Mouse (Mus musculus) kidney, adult 2 months (tissue): Measurements from ENCODE around the gene Omt2a. TPM values are rescaled to one million over a fixed set of nuclear protein-coding genes. Genes with fewer than 3 reads are reported as not detected.
"Not testable (repeated sequence)": the region's sequence is repeated elsewhere in the genome, so short reads cannot be mapped to it uniquely, and the experiment has no call there.

ENCODE experiments used
- DNase-seq: peaks from one replicate; pipeline ENCODE4 v3.0.0; 2021
- H3K27ac ChIP-seq: fragments of 200-500 bp; 2 replicates; pipeline ENCODE4 v1.5.1; 2012; ENCODE audit warnings: low read depth, low read length, control low read depth, inconsistent platforms; ENCODE audit not compliant: insufficient read depth
- H3K27me3 ChIP-seq: fragments of 200-500 bp; replicated peaks from 2 replicates; pipeline ENCODE4 v1.6.1; 2012; ENCODE audit warnings: mild to moderate bottlenecking, moderate library complexity, low read length, inconsistent platforms; ENCODE audit not compliant: control insufficient read depth, insufficient read depth
- H3K36me3 ChIP-seq: fragments of 200-500 bp; 2 replicates; pipeline ENCODE4 v1.6.1; 2012; ENCODE audit warnings: mild to moderate bottlenecking, moderate library complexity, low read length, inconsistent platforms; ENCODE audit not compliant: control insufficient read depth, insufficient read depth
- H3K4me1 ChIP-seq: fragments of 200-500 bp; 2 replicates; pipeline ENCODE4 v1.6.1; 2011; ENCODE audit warnings: low read length; ENCODE audit not compliant: control insufficient read depth, insufficient read depth
- H3K4me3 ChIP-seq: fragments of 200-500 bp; 2 replicates; pipeline ENCODE4 v1.5.1; 2011; ENCODE audit warnings: mild to moderate bottlenecking, low read depth, low read length, control low read depth; ENCODE audit not compliant: insufficient read depth
- CTCF ChIP-seq: fragments of 200-500 bp; conservative IDR thresholded peaks from 2 replicates; pipeline ENCODE4 v1.5.1; 2011; ENCODE audit warnings: low read depth, mild to moderate bottlenecking, control low read depth, low read length, moderate library complexity, mixed read lengths; ENCODE audit not compliant: insufficient read depth, insufficient read length
- POLR2A ChIP-seq: fragments of 200-500 bp; IDR thresholded peaks from one replicate; pipeline ENCODE4 v1.6.1; 2011; ENCODE audit warnings: low read depth, low read length, control low read depth
- whole genome bisulfite sequencing: fragments of 180-500 bp; shearing (Covaris S2); methylation state at CpG from one replicate; pipeline ENCODE4 v1.1.7; 2018; 5-methylcytosine and 5-hydroxymethylcytosine counted together
- polyA plus RNA-seq: library from polyadenylated mRNA; depleted of rRNA; stranded (reverse); fragments of >200 nt; gene quantifications from 2 replicates; pipeline ENCODE4 v1.2.3, GENCODE M21; 2012

Omt2a gene
- polyA plus RNA-seq, 1 experiment = not detected

GRCm38 (mm10) chr9:78351504-78352220 lies 37.1 kb upstream of the Omt2a start:
- 77% methylated on average over 6 of the region's 6 CpGs for WGBS
- Histone ChIP-seq H3K36me3 (no peaks in the 10 kb centered on the region), H3K27me3 (no peaks in the 10 kb centered on the region), H3K27ac (no peak overlapping the region), H3K4me3 (no peak overlapping the region), H3K4me1 (peaks cover 20% of the 10 kb centered on the region; the same call in 1 of the 2 replicates)
- DNase-seq = no peak
- no peak for TF ChIP-seq CTCF
- no peak for TF ChIP-seq POLR2A

GRCm38 (mm10) chr9:78350007-78350406 lies 35.4 kb upstream of the Omt2a start:
- H3K4me1 ChIP-seq = peaks cover 14% of the 10 kb centered on the region; the same call in 1 of the 2 replicates
- H3K27ac ChIP-seq, H3K27me3 ChIP-seq, H3K4me3 ChIP-seq, DNase-seq, H3K36me3 ChIP-seq: not testable (repeated sequence)

GRCm38 (mm10) chr9:78349141-78349540 lies 34.5 kb upstream of the Omt2a start:
- 27% methylated on average over 3 of the region's 3 CpGs for WGBS
- H3K4me1 ChIP-seq = peaks cover 14% of the 10 kb centered on the region; the same call in 1 of the 2 replicates
- DNase-seq = peak; percentile 77
- H3K36me3 ChIP-seq, H3K27me3 ChIP-seq, H3K4me3 ChIP-seq: not testable (repeated sequence)
- peak overlapping the region; percentile 71; the same call in 1 of the 2 replicates for H3K27ac ChIP-seq

GRCm38 (mm10) chr9:78348206-78349004 lies 33.8 kb upstream of the Omt2a start:
- not testable (repeated sequence) for H3K27me3 ChIP-seq, H3K4me3 ChIP-seq, H3K36me3 ChIP-seq
- Histone ChIP-seq H3K27ac (peak overlapping the region; percentile 72), H3K4me1 (peaks cover 17% of the 10 kb centered on the region; the same call in 1 of the 2 replicates)
- WGBS = 37% methylated on average over 6 of the region's 6 CpGs
- peak; percentile 96 for DNase-seq

- H3K4me3 ChIP-seq = no peak overlapping the region
- H3K36me3 ChIP-seq = no peaks in the 10 kb centered on the region
- H3K4me1 ChIP-seq = peaks cover 22% of the 10 kb centered on the region; the same call in 1 of the 2 replicates
- peak overlapping the region; percentile 16; the same call in 1 of the 2 replicates for H3K27ac ChIP-seq
- WGBS = 41% methylated on average over 3 of the region's 3 CpGs
- TF ChIP-seq CTCF (no peak), POLR2A (no peak)
- H3K27me3 ChIP-seq = no peaks in the 10 kb centered on the region
- peak; percentile 42 for DNase-seq
These were observed 32.4 kb upstream of the Omt2a start for GRCm38 (mm10) chr9:78347004-78347403.

GRCm38 (mm10) chr9:78345235-78345634 lies 30.6 kb upstream of the Omt2a start:
- H3K27ac ChIP-seq, DNase-seq, H3K27me3 ChIP-seq, H3K4me3 ChIP-seq, H3K36me3 ChIP-seq: not testable (repeated sequence)
- H3K4me1 ChIP-seq = peaks cover 22% of the 10 kb centered on the region; the same call in 1 of the 2 replicates
- 53% methylated on average over 4 of the region's 4 CpGs for WGBS

- not testable (repeated sequence) for H3K4me1 ChIP-seq, H3K27ac ChIP-seq, H3K27me3 ChIP-seq, H3K36me3 ChIP-seq, H3K4me3 ChIP-seq
- DNase-seq = peak; percentile 58
- 60% methylated on average over 9 of the region's 9 CpGs for WGBS
These were observed 28.5 kb upstream of the Omt2a start for GRCm38 (mm10) chr9:78343055-78343454.

- not testable (repeated sequence) for H3K27ac ChIP-seq, H3K4me1 ChIP-seq, H3K4me3 ChIP-seq, H3K36me3 ChIP-seq, H3K27me3 ChIP-seq
- WGBS = 60% methylated on average over 4 of the region's 4 CpGs
- peak; percentile 45 for DNase-seq
These were observed 27.9 kb upstream of the Omt2a start for GRCm38 (mm10) chr9:78342494-78342893.
